Mouse (Mus musculus) adrenal gland (tissue): ENCODE results near the gene Pnlip.

Experiments used
- intact Hi-C: fragments of 180-260 bp; cut with DNase I; formaldehyde crosslinking; loops from one replicate; pipeline ENCODE4 v1.15.1; 2025

Gene Pnlip

DNA sequence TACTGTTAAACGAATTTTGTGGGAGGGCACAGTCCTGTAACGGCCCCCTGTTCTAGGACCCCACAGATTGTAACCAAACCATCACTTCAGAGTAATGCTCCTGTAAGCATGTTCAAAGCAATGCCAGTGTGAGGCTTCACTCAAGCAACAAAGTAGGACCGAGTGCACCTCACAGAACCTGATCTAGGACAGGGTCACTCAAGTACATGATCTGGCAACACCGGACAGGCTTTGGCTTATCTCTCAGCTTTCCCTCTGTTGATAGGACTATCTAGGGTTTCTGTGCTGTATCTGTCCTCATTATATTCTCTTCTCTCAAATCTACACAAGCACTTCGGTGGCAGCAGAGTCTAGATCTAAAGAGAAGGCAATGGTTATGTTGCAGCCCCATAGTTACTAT lies 74.3 kb downstream of the Pnlip start:
- intact Hi-C loops = no loop called here

DNA sequence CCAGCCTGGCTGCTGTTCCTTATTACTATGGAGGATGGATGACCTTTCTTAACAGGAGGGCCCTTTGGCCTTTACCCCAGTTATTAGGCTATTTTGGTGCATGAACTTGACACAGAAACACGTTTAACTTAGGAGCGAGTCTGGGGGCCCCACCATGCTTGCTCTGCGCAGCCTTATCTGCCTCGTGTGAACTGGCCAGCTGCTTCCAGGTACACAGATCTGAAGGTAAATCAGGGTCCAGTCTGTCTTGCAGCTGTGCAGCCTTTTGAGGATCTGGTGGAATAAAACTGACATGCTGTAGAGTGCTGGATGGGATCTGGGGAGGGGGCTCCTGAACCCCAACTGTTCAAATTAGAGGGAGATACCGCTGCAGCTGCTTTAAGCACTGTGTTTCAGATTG lies 75.5 kb downstream of the Pnlip start:
- intact Hi-C loops = no loop called here

GRCm38 (mm10) chr19:58728445-58729031 lies 76.2 kb downstream of the Pnlip start, which contains the start of gene Pnliprp1:
Pnliprp1 (plus strand) TSS chr19:58728887.
- intact Hi-C loops = no loop called here
